Mouse (Mus musculus) adrenal gland, postnatal 10 days (tissue): ENCODE results near the gene Zfp511. TPM values are rescaled to one million over a fixed set of nuclear protein-coding genes. Genes with fewer than 3 reads are reported as not detected.

Experiments used
- DNase-seq: peaks from one replicate; pipeline ENCODE4 v3.0.0; 2021; ENCODE audit warnings: mixed read lengths
- total RNA-seq, 2 experiments: library from RNA; stranded (reverse); gene quantifications; 2 replicates each; pipeline ENCODE4 v1.2.3; 2021

The Zfp511 gene
- total RNA-seq, 2 experiments from 2014 or later: 14.0 to 18.1 TPM

GRCm38 (mm10) chr7:140048361-140049114 lies 12.3 kb downstream of the Zfp511 start, which contains the start of gene Msx3:
TSS of gene Msx3 (minus strand) at chr7:140049089.
- no peak for DNase-seq

GRCm38 (mm10) chr7:140049115-140049689 lies 13.0 kb downstream of the Zfp511 start:
- DNase-seq: peak; percentile 40

- no peak for DNase-seq
Measured at GRCm38 (mm10) chr7:140054124-140054523, 17.9 kb downstream of the Zfp511 start.

GRCm38 (mm10) chr7:140057413-140058407 lies 21.5 kb downstream of the Zfp511 start:
- peak; percentile 56 for DNase-seq

- no peak for DNase-seq
Measured at GRCm38 (mm10) chr7:140058528-140058927, 22.3 kb downstream of the Zfp511 start.

- no peak for DNase-seq
Measured at GRCm38 (mm10) chr7:140059601-140060000, 23.4 kb downstream of the Zfp511 start.

- DNase-seq: peak; percentile 50
Measured at GRCm38 (mm10) chr7:140060936-140061831, 25.0 kb downstream of the Zfp511 start.

GRCm38 (mm10) chr7:140061832-140062130 lies 25.6 kb downstream of the Zfp511 start:
- no peak for DNase-seq

GRCm38 (mm10) chr7:140062307-140062706 lies 26.1 kb downstream of the Zfp511 start:
- peak; percentile 45 for DNase-seq

- peak; percentile 81 for DNase-seq
Measured at GRCm38 (mm10) chr7:140063092-140063491, 26.9 kb downstream of the Zfp511 start.

GRCm38 (mm10) chr7:140067397-140067796 lies 31.2 kb downstream of the Zfp511 start:
- DNase-seq: no peak

GRCm38 (mm10) chr7:140070042-140070711 lies 34.0 kb downstream of the Zfp511 start:
- peak; percentile 36 for DNase-seq

- DNase-seq: no peak
Measured at GRCm38 (mm10) chr7:140077698-140078097, 41.5 kb downstream of the Zfp511 start.

- peak; percentile 81 for DNase-seq
Measured at GRCm38 (mm10) chr7:140078711-140079110, 42.5 kb downstream of the Zfp511 start.

- peak; percentile 89 for DNase-seq
Measured at GRCm38 (mm10) chr7:140080503-140081156, 44.4 kb downstream of the Zfp511 start.

- no peak for DNase-seq
Measured at GRCm38 (mm10) chr7:140081408-140082241, 45.4 kb downstream of the Zfp511 start.

GRCm38 (mm10) chr7:140082242-140082678 lies 46.1 kb downstream of the Zfp511 start, which contains the start of gene Caly:
TSS of gene Caly (minus strand) at chr7:140082548.
- peak; percentile 46 for DNase-seq
